Mouse (Mus musculus): ENCODE measurements at regions not wholly inside any gene's neighbourhood (a gene's known extent, or its start where the extent isn't known, plus 50 kb on each side); places are given as distances from the start of the nearest gene placed in this dataset.
"Not testable (repeated sequence)": the region's sequence is repeated elsewhere in the genome, so short reads cannot be mapped to it uniquely, and the experiment has no call there.

GRCm38 (mm10) chr2:17855566-17856264 lies 124.5 kb upstream of the Nebl start:
- intact Hi-C loops (cut with DNase I), result no loop called here

GRCm38 (mm10) chr2:17854088-17854487 lies 122.8 kb upstream of the Nebl start:
- no peak overlapping the region for H3K27ac ChIP-seq
- DNase-seq (ENCODE audit: extremely low spot score in 1 of 2, low spot score in 2 of 2), result no peak
- intact Hi-C loops (cut with DNase I), result no loop called here
- no peak overlapping the region for H3K4me3 ChIP-seq
- TF ChIP-seq CTCF (IDR thresholded peaks at IDR 0.05), result no peak

More at GRCm38 (mm10) chr2:17855566-17856264, 124.5 kb upstream of the Nebl start:
- DNase-seq (ENCODE audit: extremely low spot score in 1 of 2, low spot score in 2 of 2), result no peak
- no peak for TF ChIP-seq CTCF (IDR thresholded peaks at IDR 0.05)
- Histone ChIP-seq H3K27ac (no peak overlapping the region), H3K4me3 (no peak overlapping the region)

DNA sequence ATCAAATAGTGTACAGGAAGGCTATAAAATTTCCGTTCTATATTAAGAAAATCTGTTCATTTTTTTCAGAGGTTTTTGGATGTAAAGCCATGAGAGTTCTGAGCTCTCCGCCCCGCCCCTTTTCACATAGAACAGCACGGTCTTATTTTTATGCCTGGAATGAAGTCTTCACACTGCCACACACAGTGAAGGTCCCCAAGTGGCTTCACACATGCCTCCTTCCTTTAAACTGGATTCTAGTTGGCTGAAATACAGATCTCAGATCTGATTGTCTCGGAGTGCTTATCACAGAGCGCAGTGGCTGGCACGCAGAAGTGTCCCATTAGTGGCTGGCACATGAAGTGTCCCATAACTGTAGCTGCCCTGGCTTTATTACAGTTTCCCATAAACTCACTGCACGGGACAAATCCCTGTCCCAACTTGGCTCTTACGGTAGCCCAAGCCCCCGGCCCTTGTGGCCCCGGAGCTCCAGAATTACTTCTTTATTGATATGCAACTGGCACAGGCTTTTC lies 122.3 kb upstream of the Nebl start:
- H3K4me3 ChIP-seq, result no peak overlapping the region
- intact Hi-C loops (cut with DNase I), result no loop called here
- no peak for DNase-seq (ENCODE audit: extremely low spot score in 1 of 2, low spot score in 2 of 2)
- TF ChIP-seq CTCF (IDR thresholded peaks at IDR 0.05), result no peak
- no peak overlapping the region for H3K27ac ChIP-seq

- H3K4me3 ChIP-seq, result no peak overlapping the region
- intact Hi-C loops (cut with DNase I), result no loop called here
- no peak for TF ChIP-seq CTCF (IDR thresholded peaks at IDR 0.05)
Measured at GRCm38 (mm10) chr2:17852740-17853499, 121.7 kb upstream of the Nebl start.

DNA sequence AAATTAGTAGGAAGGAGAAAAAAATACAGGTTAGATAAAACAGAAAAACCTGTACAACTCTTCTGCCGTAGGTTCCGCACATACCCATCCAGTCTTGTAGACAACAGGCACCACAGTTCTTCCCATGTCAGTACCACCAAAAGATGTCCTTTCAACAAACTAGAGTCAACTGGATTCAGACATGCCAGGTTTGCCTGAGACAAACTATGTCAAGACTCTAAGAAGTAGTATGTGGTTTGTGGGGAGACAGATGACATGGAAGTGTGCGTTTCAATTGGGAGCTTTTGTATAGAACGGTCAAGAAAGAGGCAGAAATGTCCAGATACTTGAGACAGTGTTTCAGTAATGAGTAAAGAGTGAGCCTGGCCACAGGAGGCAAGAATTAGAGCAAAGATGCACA lies 119.5 kb upstream of the Nebl start:
- no peak for DNase-seq (ENCODE audit: extremely low spot score in 1 of 2, low spot score in 2 of 2)
- no peak for TF ChIP-seq CTCF (IDR thresholded peaks at IDR 0.05)
- Histone ChIP-seq H3K27ac (no peak overlapping the region), H3K4me3 (no peak overlapping the region)
- intact Hi-C loops (cut with DNase I), result no loop called here

More at GRCm38 (mm10) chr2:17852740-17853499, 121.7 kb upstream of the Nebl start:
- H3K27ac ChIP-seq, result no peak overlapping the region
- no peak for DNase-seq (ENCODE audit: extremely low spot score in 1 of 2, low spot score in 2 of 2)

GRCm38 (mm10) chr2:17849267-17849666 lies 118.0 kb upstream of the Nebl start:
- Histone ChIP-seq H3K4me3 (no peak overlapping the region), H3K27ac (no peak overlapping the region)
- no peak for DNase-seq (ENCODE audit: extremely low spot score in 1 of 2, low spot score in 2 of 2)
- intact Hi-C loops (cut with DNase I), result loop anchor here (5.0 kb wide), 1 partner anchor 178 kb away; no protein-coding TSS in a partner anchor
- peak; percentile 45 for TF ChIP-seq CTCF (IDR thresholded peaks at IDR 0.05)

DNA sequence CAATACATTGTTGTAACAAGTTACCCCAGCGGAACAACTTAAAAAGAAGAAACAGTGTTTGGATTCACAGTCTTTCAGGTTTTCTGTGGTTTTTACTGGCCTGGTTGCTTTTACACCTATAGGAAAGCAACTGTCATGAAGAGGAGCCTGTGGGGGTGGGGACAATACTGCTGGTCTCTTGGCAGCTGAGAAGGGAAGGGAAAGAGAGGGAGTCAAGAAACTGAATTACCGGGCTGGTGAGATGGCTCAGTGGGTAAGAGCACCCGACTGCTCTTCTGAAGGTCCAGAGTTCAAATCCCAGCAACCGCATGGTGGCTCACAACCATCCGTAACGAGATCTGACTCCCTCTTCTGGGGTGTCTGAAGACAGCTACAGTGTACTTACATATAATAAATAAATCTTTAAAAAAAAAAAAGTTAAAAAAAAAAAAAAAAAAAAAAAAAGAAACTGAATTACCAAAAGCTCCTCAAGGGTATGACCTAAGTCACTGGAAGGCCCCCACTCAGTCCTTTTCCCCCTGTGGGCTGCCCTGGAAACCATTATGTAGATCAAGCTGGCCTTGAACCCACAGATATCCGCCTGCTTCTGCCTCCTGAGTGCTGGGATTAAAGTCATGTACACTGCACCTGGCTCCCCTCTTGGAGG lies 114.3 kb upstream of the Nebl start:
- not testable (repeated sequence) for DNase-seq (ENCODE audit: extremely low spot score in 1 of 2, low spot score in 2 of 2); H3K27ac ChIP-seq; H3K4me3 ChIP-seq
- intact Hi-C loops (cut with DNase I), result loop anchor here (5.0 kb wide), 1 partner anchor 182 kb away; no protein-coding TSS in a partner anchor

DNA sequence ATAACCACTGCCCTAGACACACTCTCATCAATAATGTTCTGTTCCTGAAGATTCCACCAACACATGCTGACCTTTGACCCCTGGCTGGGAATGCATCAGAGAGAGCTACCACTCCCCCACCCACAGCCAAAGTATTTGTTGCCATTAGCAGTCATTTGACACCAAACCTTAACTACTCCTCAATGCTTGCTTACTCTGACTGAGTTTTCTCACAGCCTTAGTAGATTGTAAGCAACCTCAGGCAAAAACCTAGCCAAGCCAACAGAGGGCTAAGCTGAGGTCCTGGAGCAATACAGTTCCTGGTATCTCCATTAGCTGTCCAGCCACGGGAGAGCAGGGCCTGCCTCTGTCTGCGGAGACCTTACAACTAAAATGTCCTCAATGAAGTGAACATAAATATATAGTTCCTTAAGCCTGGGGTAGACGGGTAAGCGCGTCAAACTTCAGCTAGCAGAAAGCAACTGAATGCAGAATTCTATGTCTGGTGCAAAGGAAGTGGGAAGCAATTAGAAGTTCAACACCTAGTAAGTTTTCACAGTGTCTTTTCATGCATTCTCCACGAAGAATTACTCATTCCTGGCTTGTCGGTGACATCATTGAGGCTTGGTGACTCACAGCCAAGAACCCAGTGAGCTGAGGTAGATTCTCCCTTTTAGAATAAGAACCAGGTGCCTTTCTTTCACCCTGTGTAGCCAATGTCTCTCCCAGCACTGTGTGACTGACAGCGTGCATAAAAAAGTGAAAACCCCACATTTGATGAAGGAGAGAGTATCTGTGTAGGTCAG lies 113.6 kb upstream of the Nebl start:
- no peak overlapping the region for H3K27ac ChIP-seq
- DNase-seq (ENCODE audit: extremely low spot score in 1 of 2, low spot score in 2 of 2), result no peak
- H3K4me3 ChIP-seq, result no peak overlapping the region
- intact Hi-C loops (cut with DNase I), result loop anchor here (5.0 kb wide), 1 partner anchor 182 kb away; no protein-coding TSS in a partner anchor
- TF ChIP-seq CTCF (IDR thresholded peaks at IDR 0.05), result no peak

DNA sequence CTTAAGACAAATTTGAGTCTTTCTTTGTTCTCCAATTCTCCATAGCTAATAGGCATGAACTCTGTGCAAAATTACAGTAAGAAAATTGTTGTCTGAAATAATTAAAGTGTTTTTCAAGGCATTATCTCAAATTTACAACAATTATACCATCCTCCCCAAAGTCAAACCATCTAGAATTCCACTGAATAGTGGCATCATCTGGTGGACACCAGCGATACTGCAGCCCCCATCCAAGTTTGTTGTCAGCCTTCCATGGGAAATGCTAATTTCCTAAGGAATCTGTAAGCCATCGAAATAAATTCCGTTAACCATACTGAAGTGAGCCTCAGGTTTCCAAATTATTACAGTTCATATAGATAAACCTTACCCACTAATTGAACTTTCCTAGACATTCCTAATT lies 110.7 kb upstream of the Nebl start:
- H3K27ac ChIP-seq, result no peak overlapping the region
- TF ChIP-seq CTCF (IDR thresholded peaks at IDR 0.05), result peak; percentile 99
- peak in 1 of 2 experiments; percentile 33 for DNase-seq (ENCODE audit: extremely low spot score in 1 of 2, low spot score in 2 of 2)
- H3K4me3 ChIP-seq, result no peak overlapping the region
- intact Hi-C loops (cut with DNase I), result loop anchor here (1.0 to 2.0 kb wide), 2 partner anchors 198 to 419 kb away; no protein-coding TSS in a partner anchor

DNA sequence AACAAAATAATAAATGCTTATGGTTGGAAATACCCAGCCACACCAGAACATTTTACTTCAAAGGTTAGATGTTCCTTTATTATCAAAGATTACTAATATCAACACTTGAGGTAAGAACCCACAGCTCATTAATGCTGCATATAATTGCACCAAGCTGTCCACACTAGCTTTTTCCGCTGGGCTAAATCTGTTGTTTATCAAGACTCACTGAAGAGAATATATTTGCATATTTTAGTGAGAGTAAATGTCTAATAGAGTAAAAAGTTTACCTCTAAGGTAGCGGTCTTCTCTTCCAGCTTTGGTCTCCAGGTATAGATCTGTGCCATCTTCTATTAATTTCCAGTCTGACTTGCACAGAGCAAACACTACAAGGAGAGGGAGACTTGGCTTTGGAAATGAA lies 110.3 kb upstream of the Nebl start:
- no peak for TF ChIP-seq CTCF (IDR thresholded peaks at IDR 0.05)
- no peak for DNase-seq (ENCODE audit: extremely low spot score in 1 of 2, low spot score in 2 of 2)
- intact Hi-C loops (cut with DNase I), result no loop called here
- H3K27ac ChIP-seq, result no peak overlapping the region
- H3K4me3 ChIP-seq, result no peak overlapping the region

- Histone ChIP-seq H3K27ac (no peak overlapping the region), H3K4me3 (no peak overlapping the region)
- no peak for DNase-seq (ENCODE audit: extremely low spot score in 1 of 2, low spot score in 2 of 2)
- TF ChIP-seq CTCF (IDR thresholded peaks at IDR 0.05), result no peak
- intact Hi-C loops (cut with DNase I), result no loop called here
Measured at GRCm38 (mm10) chr2:17840941-17841498, 109.8 kb upstream of the Nebl start.
